Mouse (Mus musculus) E14TG2a.4 (cell line): ENCODE data around the gene 1700012B07Rik.

Experiments used
- H3K27me3 ChIP-seq: 2 replicates; pipeline ENCODE4 v1.6.1; 2014; ENCODE audit warnings: low read length, control low read depth; ENCODE audit not compliant: insufficient read depth
- H3K36me3 ChIP-seq: 2 replicates; pipeline ENCODE4 v1.6.1; 2014; ENCODE audit warnings: low read length, control low read depth; ENCODE audit not compliant: insufficient read depth
- H3K4me1 ChIP-seq: replicated peaks from 2 replicates; pipeline ENCODE4 v1.6.1; 2014; ENCODE audit warnings: low read depth, low read length, control low read depth
- H3K4me3 ChIP-seq: replicated peaks from 2 replicates; pipeline ENCODE4 v1.5.1; 2014; ENCODE audit warnings: mild to moderate bottlenecking, low read length
- H3K9me3 ChIP-seq: 2 replicates; pipeline ENCODE4 v1.6.1; 2014; ENCODE audit warnings: low read length, control low read depth
- CTCF ChIP-seq: conservative IDR thresholded peaks from 2 replicates; pipeline ENCODE4 v1.5.1; 2014; ENCODE audit warnings: low read length
- NANOG ChIP-seq: IDR thresholded peaks from 2 replicates; pipeline ENCODE4 v1.6.1; 2014; ENCODE audit warnings: borderline replicate concordance, low read length, mixed read lengths
- POU5F1 ChIP-seq: IDR thresholded peaks from 2 replicates; pipeline ENCODE4 v1.6.1; 2014; ENCODE audit warnings: low read length, borderline replicate concordance

1700012B07Rik gene

GRCm38 (mm10) chr11:109827946-109828345, at the start of gene 1700012B07Rik:
TSS of gene 1700012B07Rik (minus strand) at chr11:109828046.
- H3K27me3 ChIP-seq, result no peaks in the 10 kb centered on the region; the same call in 1 of the 2 replicates
- H3K4me1 ChIP-seq, result no peaks in the 10 kb centered on the region
- H3K4me3 ChIP-seq, result no peak within 1 kb of the TSS
- TF ChIP-seq CTCF (no peak), POU5F1 (no peak), NANOG (no peak)
- no peaks in the 10 kb centered on the region for H3K36me3 ChIP-seq
- H3K9me3 ChIP-seq, result peaks cover 4% of the 10 kb centered on the region; the same call in 1 of the 2 replicates

- no peaks in the 10 kb centered on the region for H3K4me1 ChIP-seq
- TF ChIP-seq NANOG (no peak), CTCF (no peak), POU5F1 (no peak)
- H3K4me3 ChIP-seq, result no peak overlapping the region
- no peaks in the 10 kb centered on the region for H3K27me3 ChIP-seq
- no peaks in the 10 kb centered on the region for H3K36me3 ChIP-seq
- H3K9me3 ChIP-seq, result no peaks in the 10 kb centered on the region
Observed at GRCm38 (mm10) chr11:109876767-109877166, 48.9 kb upstream of the 1700012B07Rik start.

DNA sequence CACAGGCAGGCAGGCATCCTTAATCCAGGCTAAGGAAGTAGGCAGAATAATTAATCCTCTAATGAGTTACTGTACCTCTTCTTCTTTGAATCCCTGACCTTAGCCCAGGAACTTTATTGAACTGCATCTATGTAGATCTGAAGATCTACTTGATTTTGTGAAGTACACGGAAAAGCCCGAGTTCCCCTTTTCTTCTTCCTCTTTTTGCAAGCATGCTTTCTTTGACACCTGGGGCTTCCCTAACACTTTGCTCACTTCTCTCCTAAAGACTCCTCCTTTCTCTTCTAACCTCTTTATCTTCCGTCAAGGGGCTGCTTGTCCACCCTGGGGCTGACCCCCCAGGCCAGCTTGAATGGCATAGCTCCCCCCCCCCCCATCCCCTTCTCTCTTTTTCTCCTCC, 48.0 kb upstream of the 1700012B07Rik start:
- no peak overlapping the region for H3K4me3 ChIP-seq
- TF ChIP-seq CTCF (no peak), POU5F1 (no peak), NANOG (no peak)
- no peaks in the 10 kb centered on the region for H3K27me3 ChIP-seq
- H3K9me3 ChIP-seq, result no peaks in the 10 kb centered on the region
- no peaks in the 10 kb centered on the region for H3K4me1 ChIP-seq
- H3K36me3 ChIP-seq, result no peaks in the 10 kb centered on the region

DNA sequence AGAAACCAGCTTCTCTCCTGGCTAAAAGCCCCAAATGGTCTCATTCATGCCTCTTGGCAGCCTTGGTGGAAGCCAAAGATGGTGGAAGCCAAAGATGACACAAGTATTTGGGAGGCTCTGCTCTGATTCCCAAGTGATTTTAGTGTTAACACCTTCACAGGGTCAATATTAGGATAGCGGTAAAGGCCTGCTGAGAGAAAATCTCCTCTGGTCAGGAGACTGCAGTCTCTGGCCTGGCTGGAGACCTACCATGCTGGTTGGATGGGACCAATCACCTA, 47.6 kb upstream of the 1700012B07Rik start:
- H3K4me3 ChIP-seq, result no peak overlapping the region
- no peaks in the 10 kb centered on the region for H3K36me3 ChIP-seq
- TF ChIP-seq CTCF, result no peak
- TF ChIP-seq NANOG, result no peak
- no peak for TF ChIP-seq POU5F1
- H3K27me3 ChIP-seq, result no peaks in the 10 kb centered on the region
- no peaks in the 10 kb centered on the region for H3K4me1 ChIP-seq
- no peaks in the 10 kb centered on the region for H3K9me3 ChIP-seq

DNA sequence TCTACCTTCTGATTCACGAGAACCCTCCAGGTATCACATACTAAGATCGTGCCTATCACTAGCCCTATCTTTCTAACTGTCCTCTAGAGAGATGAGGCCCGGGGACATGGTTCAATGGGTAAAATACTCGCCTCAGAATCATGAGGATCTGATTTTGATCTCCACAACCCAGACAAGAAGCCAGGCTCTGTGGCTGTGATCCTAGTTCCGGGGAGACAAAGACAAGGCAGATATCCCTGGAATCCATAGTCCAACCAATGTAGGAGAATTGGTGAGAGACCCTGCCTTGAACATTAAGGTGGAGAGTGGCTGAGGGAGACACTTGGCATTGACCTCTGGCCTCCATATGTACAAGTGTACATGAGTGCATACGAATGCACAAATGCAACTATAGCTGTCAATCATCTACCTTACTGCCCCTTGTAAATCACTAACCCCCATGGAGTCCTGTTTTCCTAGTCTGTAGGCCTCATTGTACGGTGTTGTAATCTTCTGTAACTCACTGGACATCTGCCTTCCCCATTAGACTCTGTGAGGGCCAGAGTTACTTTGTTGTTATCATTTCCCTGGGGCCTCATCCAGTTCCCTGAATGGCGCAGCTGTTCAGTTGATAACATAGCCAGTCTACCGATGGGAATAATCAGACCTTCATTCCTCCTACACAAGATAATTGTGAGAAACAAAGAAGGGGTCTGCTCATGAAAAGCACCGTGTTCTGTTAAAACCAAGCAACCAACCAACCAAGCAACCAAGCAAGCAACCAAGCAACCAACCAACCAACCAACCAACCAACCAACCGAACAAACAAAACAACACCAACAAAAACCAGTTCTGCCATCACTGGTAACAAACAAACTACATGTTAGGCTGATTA, 47.0 kb upstream of the 1700012B07Rik start:
- Histone ChIP-seq H3K9me3 (no peaks in the 10 kb centered on the region), H3K27me3 (no peaks in the 10 kb centered on the region), H3K36me3 (no peaks in the 10 kb centered on the region), H3K4me1 (no peaks in the 10 kb centered on the region), H3K4me3 (no peak overlapping the region)
- TF ChIP-seq POU5F1, result no peak
- TF ChIP-seq NANOG, result no peak
- no peak for TF ChIP-seq CTCF

- Histone ChIP-seq H3K27me3 (no peaks in the 10 kb centered on the region), H3K36me3 (no peaks in the 10 kb centered on the region), H3K9me3 (no peaks in the 10 kb centered on the region), H3K4me1 (no peaks in the 10 kb centered on the region), H3K4me3 (no peak overlapping the region)
- TF ChIP-seq NANOG (no peak), CTCF (no peak), POU5F1 (no peak)
Observed at GRCm38 (mm10) chr11:109873852-109874610, 46.2 kb upstream of the 1700012B07Rik start.

DNA sequence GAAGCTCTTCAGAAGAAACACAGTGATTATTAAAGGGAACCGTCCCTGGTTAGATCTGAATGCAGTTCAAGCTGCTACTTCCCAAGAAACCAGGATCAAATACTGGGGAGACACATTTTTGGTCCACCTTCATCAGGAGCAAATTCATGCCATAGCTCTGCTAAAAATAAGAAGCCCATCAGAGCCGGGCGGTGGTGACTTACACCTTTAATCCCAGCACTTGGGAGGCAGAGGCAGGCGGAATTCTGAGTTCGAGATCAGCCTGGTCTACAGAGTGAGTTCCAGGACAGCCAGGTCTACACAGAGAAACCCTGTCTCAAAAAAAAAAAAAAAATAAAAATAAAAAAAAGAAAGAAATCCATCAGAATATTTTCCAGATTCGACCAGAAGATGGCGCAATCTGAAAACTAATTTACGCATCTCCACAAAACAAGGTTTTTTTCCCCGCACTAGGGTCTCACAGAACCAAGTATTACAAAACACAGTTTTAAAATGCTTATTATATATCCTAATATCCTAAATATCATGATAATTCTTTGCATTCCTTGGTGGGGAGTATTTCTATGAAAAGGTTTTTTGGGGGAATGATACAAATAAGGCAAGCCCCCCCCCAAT, 45.4 kb upstream of the 1700012B07Rik start:
- no peaks in the 10 kb centered on the region for H3K9me3 ChIP-seq
- TF ChIP-seq CTCF, result peak; percentile 32
- TF ChIP-seq NANOG, result no peak

GRCm38 (mm10) chr11:109872674-109873073, 44.8 kb upstream of the 1700012B07Rik start:
- H3K27me3 ChIP-seq, result peaks cover 3% of the 10 kb centered on the region; the same call in 1 of the 2 replicates
- H3K4me1 ChIP-seq, result no peaks in the 10 kb centered on the region
- no peaks in the 10 kb centered on the region for H3K9me3 ChIP-seq
- no peaks in the 10 kb centered on the region for H3K36me3 ChIP-seq
- TF ChIP-seq NANOG, result no peak
- no peak for TF ChIP-seq POU5F1
- TF ChIP-seq CTCF, result no peak
- no peak overlapping the region for H3K4me3 ChIP-seq

More for the DNA sequence above, 45.4 kb upstream of the 1700012B07Rik start:
- H3K4me1 ChIP-seq, result no peaks in the 10 kb centered on the region
- peaks cover 3% of the 10 kb centered on the region; the same call in 1 of the 2 replicates for H3K27me3 ChIP-seq
- H3K36me3 ChIP-seq, result no peaks in the 10 kb centered on the region
- H3K4me3 ChIP-seq, result no peak overlapping the region
